Mouse (Mus musculus) olfactory bulb, adult 2 months (tissue): ENCODE data around the gene Krt78. TPM values are rescaled to one million over a fixed set of nuclear protein-coding genes. Genes with fewer than 3 reads are reported as not detected.

Experiments
- H3K27ac ChIP-seq: fragments of 200-500 bp; 2 replicates; pipeline ENCODE4 v1.5.1; 2012; ENCODE audit warnings: low read depth, low read length; ENCODE audit not compliant: insufficient read depth
- H3K4me1 ChIP-seq: fragments of 200-500 bp; 2 replicates; pipeline ENCODE4 v1.6.1; 2012; ENCODE audit warnings: low read length; ENCODE audit not compliant: control insufficient read depth, insufficient read depth
- H3K4me3 ChIP-seq: fragments of 200-500 bp; 2 replicates; pipeline ENCODE4 v1.5.1; 2012; ENCODE audit warnings: mild to moderate bottlenecking, low read depth, low read length, moderate library complexity; ENCODE audit not compliant: insufficient read depth
- CTCF ChIP-seq: fragments of 200-500 bp; IDR thresholded peaks from 2 replicates; pipeline ENCODE4 v1.5.1; 2012; ENCODE audit warnings: low read depth, mild to moderate bottlenecking, low read length, moderate library complexity; ENCODE audit not compliant: insufficient read depth
- POLR2A ChIP-seq: fragments of 200-500 bp; IDR thresholded peaks from 2 replicates; pipeline ENCODE4 v1.6.1; 2012; ENCODE audit warnings: mild to moderate bottlenecking, low read depth, low read length, moderate library complexity; ENCODE audit not compliant: insufficient read depth
- WGBS: fragments of 180-500 bp; shearing (Covaris S2); methylation state at CpG from one replicate; pipeline ENCODE4 v1.1.7; 2018; 5-methylcytosine and 5-hydroxymethylcytosine counted together
- polyA plus RNA-seq: library from polyadenylated mRNA; stranded (reverse); fragments of >200 nt; gene quantifications from 2 replicates; pipeline ENCODE4 v1.2.4, GENCODE M21; 2012; ENCODE audit warnings: low replicate concordance; ENCODE audit not compliant: missing spikeins, insufficient read depth, insufficient read length

Krt78 gene
- polyA plus RNA-seq, 1 experiment = not detected

GRCm38 (mm10) chr15:101988714-101989113 is 34.6 kb upstream of the Krt78 start:
- WGBS = 67% methylated on average over 8 of the region's 8 CpGs
- no peak overlapping the region for H3K27ac ChIP-seq

GRCm38 (mm10) chr15:101988119-101988518 is 34.0 kb upstream of the Krt78 start:
- Histone ChIP-seq H3K27ac (no peak overlapping the region), H3K4me3 (no peak overlapping the region), H3K4me1 (0 out of 2 replicates have a peak, but pooled peaks cover 5% of the 10 kb centered on the region)
- no peak for TF ChIP-seq POLR2A
- peak; percentile 76 for TF ChIP-seq CTCF
- under 1% methylated on average over 10 of the region's 10 CpGs for WGBS

More at GRCm38 (mm10) chr15:101988714-101989113, 34.6 kb upstream of the Krt78 start:
- no peak overlapping the region for H3K4me3 ChIP-seq
- TF ChIP-seq CTCF (no peak), POLR2A (no peak)
- H3K4me1 ChIP-seq = 0 out of 2 replicates have a peak, but pooled peaks cover 4% of the 10 kb centered on the region

- 13% methylated on average over 6 of the region's 6 CpGs for WGBS
- Histone ChIP-seq H3K4me3 (no peak overlapping the region), H3K4me1 (0 out of 2 replicates have a peak, but pooled peaks cover 5% of the 10 kb centered on the region), H3K27ac (no peak overlapping the region)
- TF ChIP-seq CTCF = no peak
- no peak for TF ChIP-seq POLR2A
Measured at GRCm38 (mm10) chr15:101984746-101985145, 30.7 kb upstream of the Krt78 start.

- H3K27ac ChIP-seq = no peak overlapping the region
- 0 out of 2 replicates have a peak, but pooled peaks cover 5% of the 10 kb centered on the region for H3K4me1 ChIP-seq
- peak overlapping the region; percentile 1; the same call in 1 of the 2 replicates for H3K4me3 ChIP-seq
- TF ChIP-seq CTCF (peak; percentile 88), POLR2A (no peak)
- WGBS = 4% methylated on average over 15 of the region's 15 CpGs
Measured at GRCm38 (mm10) chr15:101983949-101984601, 30.0 kb upstream of the Krt78 start.

GRCm38 (mm10) chr15:101983315-101983948 is 29.3 kb upstream of the Krt78 start:
- TF ChIP-seq POLR2A (no peak), CTCF (no peak)
- Histone ChIP-seq H3K4me1 (0 out of 2 replicates have a peak, but pooled peaks cover 5% of the 10 kb centered on the region), H3K4me3 (no peak overlapping the region), H3K27ac (no peak overlapping the region)
- 85% methylated on average over 13 of the region's 13 CpGs for WGBS

DNA sequence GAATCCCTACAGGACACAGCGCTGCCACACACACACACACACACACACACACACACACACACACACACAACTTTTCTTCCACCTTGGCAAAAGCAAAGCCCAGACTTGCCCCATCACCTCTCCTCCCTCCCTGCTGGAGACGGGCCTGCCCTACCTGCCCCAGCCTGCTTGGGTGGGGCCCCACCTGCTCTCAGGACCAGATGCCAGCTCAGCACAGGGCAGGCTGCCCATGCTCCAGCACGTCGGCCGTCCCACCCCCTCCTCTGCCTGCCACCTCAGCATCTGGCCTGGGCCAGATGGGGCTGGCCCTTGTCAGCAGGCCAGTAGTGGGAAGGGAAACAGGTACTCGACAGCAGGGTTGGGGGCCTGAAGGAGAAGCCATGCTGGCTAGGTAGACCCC is 26.8 kb upstream of the Krt78 start:
- H3K27ac ChIP-seq = no peak overlapping the region
- WGBS = 76% methylated on average over 6 of the region's 6 CpGs
- no peak overlapping the region for H3K4me3 ChIP-seq
- TF ChIP-seq CTCF (no peak), POLR2A (no peak)
- H3K4me1 ChIP-seq = peaks cover 23% of the 10 kb centered on the region

- TF ChIP-seq CTCF = peak; percentile 39; the same call in 1 of the 2 replicates
- no peak for TF ChIP-seq POLR2A
- 0 out of 2 replicates have a peak overlapping the region, but pooled peaks have one; percentile 11 for H3K27ac ChIP-seq
- peaks cover 36% of the 10 kb centered on the region for H3K4me1 ChIP-seq
- H3K4me3 ChIP-seq = peak overlapping the region; percentile 18; the same call in 1 of the 2 replicates
- 5% methylated on average over 36 of the region's 39 CpGs for whole genome bisulfite sequencing
Measured at GRCm38 (mm10) chr15:101977043-101977726, 23.1 kb upstream of the Krt78 start.

DNA sequence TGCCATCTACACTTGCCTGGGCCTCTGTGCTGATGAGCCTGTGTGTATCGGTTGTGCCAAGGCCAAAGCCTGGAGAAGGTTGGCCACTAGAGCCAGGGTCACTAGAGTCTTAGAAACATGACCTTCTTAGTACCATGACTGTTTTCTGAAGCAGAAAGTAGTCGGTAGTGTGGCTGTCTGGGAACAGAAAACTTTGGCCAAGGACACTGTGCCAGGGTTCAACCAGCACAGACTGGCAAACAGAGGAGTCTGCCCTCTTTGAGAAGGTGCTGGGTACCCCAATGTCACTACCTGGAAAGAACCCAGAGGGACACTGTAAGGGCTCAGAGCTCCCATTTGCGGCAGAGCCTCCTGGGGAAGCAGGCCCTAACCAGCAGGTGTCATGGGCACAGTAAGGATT is 22.6 kb upstream of the Krt78 start:
- TF ChIP-seq CTCF (no peak), POLR2A (no peak)

GRCm38 (mm10) chr15:101976023-101976422 is 21.9 kb upstream of the Krt78 start:
- 87% methylated on average over 5 of the region's 5 CpGs for WGBS
- TF ChIP-seq CTCF (no peak), POLR2A (no peak)
- Histone ChIP-seq H3K27ac (no peak overlapping the region), H3K4me1 (peaks cover 36% of the 10 kb centered on the region), H3K4me3 (no peak overlapping the region)

More for the DNA sequence above, 22.6 kb upstream of the Krt78 start:
- no peak overlapping the region for H3K27ac ChIP-seq
- WGBS = 68% methylated on average over 3 of the region's 3 CpGs
- peaks cover 36% of the 10 kb centered on the region for H3K4me1 ChIP-seq
- H3K4me3 ChIP-seq = no peak overlapping the region
